Mouse (Mus musculus) lung, adult 2 months (tissue): ENCODE measurements at regions not wholly inside any gene's neighbourhood (a gene's known extent, or its start where the extent isn't known, plus 50 kb on each side); places are given as distances from the start of the nearest gene placed in this dataset.

ENCODE experiments used
- DNase-seq: peaks from one replicate; pipeline ENCODE4 v3.0.0; 2022
- H3K4me1 ChIP-seq: fragments of 200-500 bp; 2 replicates; pipeline ENCODE4 v1.6.1; 2011; ENCODE audit warnings: low read length; ENCODE audit not compliant: control insufficient read depth, insufficient read depth
- H3K4me3 ChIP-seq: fragments of 200-500 bp; replicated peaks from 2 replicates; pipeline ENCODE3; 2011; ENCODE audit warnings: low read depth, mild to moderate bottlenecking, control low read depth, low read length; ENCODE audit errors: extremely low read depth
- CTCF ChIP-seq: fragments of 200-500 bp; IDR thresholded peaks from 2 replicates; pipeline ENCODE4 v1.5.1; 2011; ENCODE audit warnings: mild to moderate bottlenecking, low read length, control low read depth; ENCODE audit not compliant: insufficient read depth
- POLR2A ChIP-seq: fragments of 200-500 bp; IDR thresholded peaks from 2 replicates; pipeline ENCODE4 v1.6.1; 2011; ENCODE audit warnings: low read depth, mild to moderate bottlenecking, control low read depth, low read length, borderline replicate concordance; ENCODE audit errors: extremely low read depth
- WGBS: fragments of 180-500 bp; shearing (Covaris S2); methylation state at CpG from one replicate; pipeline ENCODE4 v1.1.7; 2018; 5-methylcytosine and 5-hydroxymethylcytosine counted together

- no peak for TF ChIP-seq POLR2A
- TF ChIP-seq CTCF, result no peak
- no peaks in the 10 kb centered on the region for H3K4me1 ChIP-seq
- WGBS, result 50% methylated on average over 1 of the region's 1 CpGs
- no peak overlapping the region for H3K4me3 ChIP-seq
- no peak for DNase-seq
These were observed 130.7 kb upstream of the Gprin3 start for GRCm38 (mm10) chr6:59556668-59557310.

DNA sequence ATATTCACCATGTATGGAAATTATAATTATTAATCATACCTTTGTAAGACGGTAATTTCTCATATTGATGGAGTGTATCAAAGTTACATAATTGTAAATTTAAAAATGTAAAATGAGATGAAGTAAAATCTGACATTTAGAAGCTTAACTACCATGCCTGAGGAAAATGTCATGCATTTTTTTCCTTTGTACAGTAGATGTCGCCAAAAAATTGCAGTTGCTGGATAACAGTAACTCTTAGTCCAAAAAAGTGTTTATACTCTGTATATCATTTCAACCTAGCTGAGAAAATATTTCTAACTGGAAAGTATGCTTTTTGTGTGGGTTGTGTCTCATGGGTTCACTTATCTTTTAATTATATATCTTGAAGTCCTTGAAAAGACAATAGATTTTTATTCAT lies 110.9 kb upstream of the Gprin3 start:
- H3K4me1 ChIP-seq, result no peaks in the 10 kb centered on the region
- no peak for DNase-seq
- no peak overlapping the region for H3K4me3 ChIP-seq
- TF ChIP-seq CTCF, result no peak
- no peak for TF ChIP-seq POLR2A
- 61% methylated on average over 2 of the region's 2 CpGs for WGBS

DNA sequence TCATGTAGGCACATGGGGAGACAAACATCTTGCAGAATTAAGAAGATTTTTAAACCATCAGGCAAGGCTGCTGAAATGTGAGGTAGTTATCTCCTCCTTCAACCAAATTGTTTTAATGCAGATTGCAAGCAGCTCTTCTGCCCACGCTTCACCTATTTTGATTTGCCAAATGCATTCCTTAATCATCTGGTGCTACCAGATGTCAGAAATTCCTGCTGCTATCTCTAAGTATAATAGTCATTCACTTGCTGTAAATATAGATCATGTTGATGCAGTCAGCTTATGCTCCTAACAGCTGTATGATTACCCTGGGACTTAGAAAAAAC lies 98.8 kb upstream of the Gprin3 start:
- TF ChIP-seq CTCF (no peak), POLR2A (no peak)
- 60% methylated on average over 1 of the region's 1 CpGs for WGBS
- no peak for DNase-seq
- no peak overlapping the region for H3K4me3 ChIP-seq
- no peaks in the 10 kb centered on the region for H3K4me1 ChIP-seq

- H3K4me1 ChIP-seq, result no peaks in the 10 kb centered on the region
- WGBS, result 98% methylated on average over 1 of the region's 1 CpGs
- DNase-seq, result no peak
- H3K4me3 ChIP-seq, result no peak overlapping the region
- no peak for TF ChIP-seq CTCF
- no peak for TF ChIP-seq POLR2A
These were observed 98.2 kb upstream of the Gprin3 start for GRCm38 (mm10) chr6:59524095-59524939.

DNA sequence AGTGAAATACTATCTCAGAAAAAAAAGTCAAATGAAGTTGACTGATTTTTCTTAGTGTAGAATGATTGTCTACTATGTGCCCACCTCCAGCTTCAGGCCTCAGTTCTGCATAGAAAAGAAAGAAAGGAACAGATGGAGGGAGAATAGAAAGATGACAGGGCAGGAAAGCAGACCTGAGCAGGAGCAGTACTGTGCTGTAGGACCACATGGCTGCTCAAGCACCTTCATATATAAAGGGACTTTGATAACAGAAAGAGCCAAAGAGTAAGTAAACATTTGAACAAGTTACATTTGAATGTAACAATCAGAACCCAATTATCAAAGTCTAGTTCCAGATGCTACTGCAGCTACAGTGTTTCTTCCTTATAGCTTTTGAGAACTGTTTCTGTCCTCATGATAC lies 96.9 kb upstream of the Gprin3 start:
- Histone ChIP-seq H3K4me1 (no peaks in the 10 kb centered on the region), H3K4me3 (no peak overlapping the region)
- TF ChIP-seq POLR2A, result no peak
- TF ChIP-seq CTCF, result no peak
- no peak for DNase-seq

DNA sequence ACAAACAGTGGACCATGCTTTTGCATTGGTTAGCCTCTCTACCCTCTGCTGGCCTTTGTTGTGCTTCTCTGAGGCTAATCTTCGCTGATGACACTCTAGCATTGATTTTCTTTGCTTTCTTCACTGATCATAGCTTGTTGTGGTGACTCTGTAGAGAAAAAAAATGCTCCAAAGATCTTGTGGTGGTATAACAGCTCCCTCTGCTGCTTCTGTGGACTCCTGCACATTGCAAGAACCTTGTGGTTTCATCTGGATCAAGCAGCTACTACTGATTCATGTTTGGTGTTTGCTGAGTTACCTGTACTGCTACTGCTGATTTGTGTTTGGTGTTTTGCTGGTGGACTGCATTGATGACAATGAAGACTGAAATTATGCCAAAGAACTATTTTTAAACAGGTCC lies 74.7 kb upstream of the Gprin3 start:
- no peak for TF ChIP-seq CTCF
- no peak for TF ChIP-seq POLR2A
- DNase-seq, result no peak
- 24% methylated on average over 1 of the region's 1 CpGs for WGBS

DNA sequence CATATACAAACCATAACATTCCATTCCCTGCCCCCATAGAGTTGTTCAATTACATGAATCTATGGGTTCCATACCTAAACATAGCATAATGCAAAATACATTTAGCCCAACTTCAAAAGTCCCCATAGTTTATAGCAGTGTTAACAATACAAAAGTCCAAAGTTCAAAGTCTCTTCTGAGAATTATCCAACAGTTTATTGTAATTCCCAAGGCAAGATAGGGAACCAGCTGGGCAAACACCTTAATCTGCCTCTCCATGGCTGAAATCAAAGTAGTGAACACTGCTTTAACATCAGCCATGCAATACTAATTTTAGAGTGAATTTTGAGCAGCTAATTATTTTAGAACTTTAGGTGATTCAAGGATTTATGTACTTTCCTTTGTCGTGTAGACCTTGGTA lies 72.7 kb upstream of the Gprin3 start:
- 49% methylated on average over 1 of the region's 1 CpGs for WGBS
- Histone ChIP-seq H3K4me1 (no peaks in the 10 kb centered on the region), H3K4me3 (no peak overlapping the region)
- TF ChIP-seq POLR2A (no peak), CTCF (no peak)
- DNase-seq, result no peak

More for the DNA sequence above, 74.7 kb upstream of the Gprin3 start:
- Histone ChIP-seq H3K4me1 (no peaks in the 10 kb centered on the region), H3K4me3 (no peak overlapping the region)

DNA sequence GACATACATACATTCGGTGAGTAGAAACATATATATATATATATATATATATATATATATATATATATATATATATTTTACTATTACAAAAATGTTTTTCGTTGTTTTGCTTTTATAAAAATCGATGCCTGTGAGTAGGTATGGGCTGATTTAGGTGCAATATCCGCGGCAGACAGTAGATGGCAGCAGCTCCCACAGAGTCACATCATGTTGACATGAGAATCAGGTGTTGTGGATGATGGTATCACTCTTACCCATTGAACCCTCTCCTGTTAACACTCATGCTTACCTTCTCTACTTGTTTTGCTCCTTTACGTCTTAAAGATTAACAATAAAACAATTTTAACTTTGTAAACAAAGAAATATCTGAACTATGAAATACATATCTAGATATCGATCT lies 72.0 kb upstream of the Gprin3 start:
- WGBS, result 30% methylated on average over 7 of the region's 7 CpGs
- DNase-seq, result peak; percentile 54

DNA sequence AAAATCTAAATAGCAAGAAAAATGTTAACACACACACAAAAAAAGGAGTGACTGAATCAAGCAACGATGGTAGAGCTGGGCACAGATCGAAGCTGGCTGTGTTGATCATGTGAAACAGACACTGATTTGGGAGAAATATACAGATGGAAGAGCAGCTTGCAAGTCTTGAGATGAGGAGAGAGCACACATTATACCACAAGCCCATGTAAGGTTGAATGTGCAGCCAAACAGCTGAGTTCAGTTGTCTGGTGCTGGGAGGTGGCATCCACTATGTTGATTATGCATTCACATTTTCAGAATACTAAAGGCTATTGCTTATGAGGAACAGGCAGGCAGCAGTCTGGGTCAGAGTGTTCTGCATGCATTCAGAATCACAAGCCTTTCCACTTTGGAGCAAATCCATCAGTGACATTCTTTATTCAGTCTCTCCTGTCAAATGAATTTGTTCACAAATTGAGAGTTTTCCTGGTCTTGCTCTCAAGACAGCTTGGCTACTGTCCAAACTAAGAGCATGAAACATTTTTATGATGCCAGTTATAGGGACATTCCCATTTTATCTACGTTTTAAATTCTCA lies 63.0 kb upstream of the Gprin3 start:
- Histone ChIP-seq H3K4me3 (no peak overlapping the region), H3K4me1 (no peaks in the 10 kb centered on the region)
- DNase-seq, result no peak
- no peak for TF ChIP-seq CTCF
- TF ChIP-seq POLR2A, result no peak
- WGBS, result 73% methylated on average over 3 of the region's 3 CpGs

More for the DNA sequence above, 72.0 kb upstream of the Gprin3 start:
- Histone ChIP-seq H3K4me1 (no peaks in the 10 kb centered on the region), H3K4me3 (no peak overlapping the region)
- TF ChIP-seq POLR2A (no peak), CTCF (peak; percentile 77)
